Mouse (Mus musculus): Measurements from ENCODE around the gene Hexb.

- TF ChIP-seq CTCF (IDR thresholded peaks at IDR 0.05) = no peak
- no peak for TF ChIP-seq EP300 (IDR thresholded peaks at IDR 0.05)
Measured at GRCm38 (mm10) chr13:97246217-97246616, 48.1 kb upstream of the Hexb start.
